Mouse (Mus musculus): ENCODE results near the gene Ltf. TPM values are rescaled to one million over a fixed set of nuclear protein-coding genes. Genes with fewer than 3 reads are reported as not detected.
A peak's percentile ranks its signal among the peaks of the same experiment; 100 is the strongest.

Gene Ltf
- polyA plus RNA-seq, 1 experiment from 2014 or later: 76.3 TPM

DNA sequence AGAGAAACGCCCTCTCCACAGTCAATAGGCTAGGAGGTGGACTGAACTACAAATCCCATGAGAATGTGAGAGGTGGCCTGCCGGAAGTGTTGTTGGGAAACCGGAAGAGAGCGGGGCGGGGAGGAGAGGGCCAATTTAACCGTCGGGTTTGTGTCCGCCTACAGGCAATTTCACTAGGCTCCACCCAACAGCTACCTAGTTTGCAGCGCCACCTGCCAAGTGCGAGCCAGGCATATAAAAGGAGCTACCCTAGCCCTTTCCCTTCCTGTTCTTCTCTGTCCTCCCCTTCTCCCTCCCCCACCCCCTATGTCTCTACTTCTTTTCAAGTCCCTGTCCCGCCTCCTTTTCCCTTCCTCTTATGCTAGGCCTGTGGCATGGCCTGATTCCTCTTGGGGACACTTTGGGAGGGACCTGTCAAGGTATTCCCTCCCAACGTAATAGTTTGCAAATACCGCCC is 24.3 kb upstream of the Ltf start:
- peak overlapping the region; percentile 37 for H3K4me3 ChIP-seq (ENCODE audit: low read depth, low read length)
- peak overlapping the region; percentile 44 for H3K4me2 ChIP-seq (replicated peaks; ENCODE audit: low read depth)
- no peaks in the 10 kb centered on the region for H3K36me3 ChIP-seq (ENCODE audit: control insufficient read depth, insufficient read depth, low read length)
- no peaks in the 10 kb centered on the region for H3K9me3 ChIP-seq (ENCODE audit: control insufficient read depth, low read length)
- WGBS: 3% methylated on average over 13 of the region's 13 CpGs
- no peaks in the 10 kb centered on the region for H3K27me3 ChIP-seq (ENCODE audit: control insufficient read depth, insufficient read depth, low read length)
- no peaks in the 10 kb centered on the region for H3K4me1 ChIP-seq (replicated peaks; ENCODE audit: control insufficient read depth, insufficient read depth)
- ATAC-seq (ENCODE audit: low FRiP score, low TSS enrichment) (peak; percentile 86), DNase-seq (ENCODE audit: low spot score) (peak; percentile 91)
- peak overlapping the region; percentile 41; the same call in 1 of the 2 replicates for H3K27ac ChIP-seq (replicated peaks)
- peak; percentile 56 for TF ChIP-seq CTCF (IDR thresholded peaks at IDR 0.05; ENCODE audit: low read depth)
- TF ChIP-seq EP300 (optimal IDR thresholded peaks at IDR 0.05): no peak
- no peak overlapping the region for H3K9ac ChIP-seq (ENCODE audit: low read length)

DNA sequence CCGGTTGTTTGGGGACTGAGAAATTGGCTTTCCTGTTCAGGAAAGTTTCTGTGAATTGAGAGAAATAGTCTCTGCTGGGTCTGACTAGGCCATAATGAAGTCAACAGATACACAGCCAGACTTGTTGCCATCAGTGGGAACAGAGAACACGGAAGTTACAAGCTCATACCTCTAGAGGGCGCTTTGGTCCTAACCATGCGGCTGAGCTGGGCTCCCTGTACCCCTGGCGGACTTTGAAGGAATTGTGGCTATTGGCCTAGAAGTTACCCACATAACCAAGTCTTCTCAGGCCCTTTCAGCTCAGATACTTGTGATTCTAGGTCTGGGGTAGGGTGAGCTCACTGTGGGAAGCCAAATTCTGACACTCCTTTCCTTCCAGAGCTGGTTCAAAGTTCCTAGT is 21.8 kb upstream of the Ltf start:
- Histone ChIP-seq H3K36me3 (ENCODE audit: control insufficient read depth, insufficient read depth, low read length) (no peaks in the 10 kb centered on the region), H3K27ac (replicated peaks) (no peak overlapping the region), H3K9me3 (ENCODE audit: control insufficient read depth, low read length) (no peaks in the 10 kb centered on the region), H3K4me1 (replicated peaks; ENCODE audit: control insufficient read depth, insufficient read depth) (no peaks in the 10 kb centered on the region), H3K4me2 (replicated peaks; ENCODE audit: low read depth) (no peak overlapping the region), H3K27me3 (ENCODE audit: control insufficient read depth, insufficient read depth, low read length) (no peaks in the 10 kb centered on the region), H3K9ac (ENCODE audit: low read length) (no peak overlapping the region), H3K4me3 (ENCODE audit: low read depth, low read length) (no peak overlapping the region)
- TF ChIP-seq CTCF (IDR thresholded peaks at IDR 0.05; ENCODE audit: low read depth) (peak; percentile 100), EP300 (optimal IDR thresholded peaks at IDR 0.05) (no peak)
- ATAC-seq (ENCODE audit: low FRiP score, low TSS enrichment): peak; percentile 67
- WGBS: 4% methylated on average over 5 of the region's 5 CpGs
- DNase-seq (ENCODE audit: low spot score): peak; percentile 77

DNA sequence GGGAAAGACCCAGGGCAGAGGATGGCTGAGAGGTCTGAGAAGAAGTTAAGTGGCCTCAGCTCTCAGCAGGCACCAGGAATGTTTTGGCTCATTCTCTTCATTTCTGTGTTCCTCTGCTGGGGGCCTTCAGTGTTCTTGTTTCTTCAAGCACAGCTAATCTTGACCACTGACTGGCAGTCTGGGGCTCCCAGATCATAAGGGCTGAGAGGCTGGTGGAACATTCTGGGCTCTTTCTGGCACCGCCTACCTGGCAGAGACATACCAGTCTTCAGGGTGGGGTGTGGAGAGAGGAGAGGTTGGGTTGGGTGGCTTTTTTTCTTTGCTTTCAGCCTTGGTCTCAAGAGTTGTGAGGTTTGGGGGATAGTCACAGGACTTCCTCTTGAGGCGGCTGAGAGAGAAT is 20.0 kb upstream of the Ltf start:
- Histone ChIP-seq H3K9me3 (ENCODE audit: control insufficient read depth, low read length) (no peaks in the 10 kb centered on the region), H3K4me3 (ENCODE audit: low read depth, low read length) (no peak overlapping the region), H3K4me1 (replicated peaks; ENCODE audit: control insufficient read depth, insufficient read depth) (no peaks in the 10 kb centered on the region), H3K4me2 (replicated peaks; ENCODE audit: low read depth) (no peak overlapping the region), H3K9ac (ENCODE audit: low read length) (no peak overlapping the region), H3K27ac (replicated peaks) (no peak overlapping the region), H3K36me3 (ENCODE audit: control insufficient read depth, insufficient read depth, low read length) (no peaks in the 10 kb centered on the region), H3K27me3 (ENCODE audit: control insufficient read depth, insufficient read depth, low read length) (no peaks in the 10 kb centered on the region)
- DNase-seq (ENCODE audit: low spot score) (no peak), ATAC-seq (ENCODE audit: low FRiP score, low TSS enrichment) (no peak)
- WGBS: 82% methylated on average over 2 of the region's 2 CpGs
- TF ChIP-seq EP300 (optimal IDR thresholded peaks at IDR 0.05) (no peak), CTCF (IDR thresholded peaks at IDR 0.05; ENCODE audit: low read depth) (no peak)

DNA sequence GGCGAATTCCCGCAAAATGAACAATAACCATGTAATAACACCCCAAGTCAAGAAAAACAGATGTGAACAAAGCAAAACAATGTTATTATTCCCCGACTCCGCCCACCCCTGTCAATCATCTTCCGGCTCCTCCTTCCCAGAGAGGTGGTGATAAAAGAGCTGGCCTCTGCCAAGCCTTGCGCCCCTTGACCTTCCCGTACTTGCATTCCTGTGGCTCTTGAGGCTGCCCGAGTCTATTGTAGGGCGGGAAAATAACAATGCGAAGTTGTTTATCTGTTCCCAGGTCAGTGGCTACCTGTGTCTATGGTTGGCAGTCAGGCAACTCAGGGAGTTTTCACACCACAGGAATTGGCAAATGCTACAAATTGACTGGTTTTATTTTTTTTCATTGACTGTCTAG is 19.2 kb upstream of the Ltf start:
- WGBS: 60% methylated on average over 10 of the region's 10 CpGs
- Histone ChIP-seq H3K9me3 (ENCODE audit: control insufficient read depth, low read length) (no peaks in the 10 kb centered on the region), H3K27me3 (ENCODE audit: control insufficient read depth, insufficient read depth, low read length) (no peaks in the 10 kb centered on the region), H3K4me1 (replicated peaks; ENCODE audit: control insufficient read depth, insufficient read depth) (no peaks in the 10 kb centered on the region), H3K4me3 (ENCODE audit: low read depth, low read length) (no peak overlapping the region), H3K9ac (ENCODE audit: low read length) (no peak overlapping the region), H3K36me3 (ENCODE audit: control insufficient read depth, insufficient read depth, low read length) (no peaks in the 10 kb centered on the region), H3K4me2 (replicated peaks; ENCODE audit: low read depth) (no peak overlapping the region), H3K27ac (replicated peaks) (no peak overlapping the region)
- DNase-seq (ENCODE audit: low spot score) (peak; percentile 52), ATAC-seq (ENCODE audit: low FRiP score, low TSS enrichment) (peak; percentile 43; the same call in 1 of the 2 replicates)
- TF ChIP-seq CTCF (IDR thresholded peaks at IDR 0.05; ENCODE audit: low read depth) (no peak), EP300 (optimal IDR thresholded peaks at IDR 0.05) (no peak)

DNA sequence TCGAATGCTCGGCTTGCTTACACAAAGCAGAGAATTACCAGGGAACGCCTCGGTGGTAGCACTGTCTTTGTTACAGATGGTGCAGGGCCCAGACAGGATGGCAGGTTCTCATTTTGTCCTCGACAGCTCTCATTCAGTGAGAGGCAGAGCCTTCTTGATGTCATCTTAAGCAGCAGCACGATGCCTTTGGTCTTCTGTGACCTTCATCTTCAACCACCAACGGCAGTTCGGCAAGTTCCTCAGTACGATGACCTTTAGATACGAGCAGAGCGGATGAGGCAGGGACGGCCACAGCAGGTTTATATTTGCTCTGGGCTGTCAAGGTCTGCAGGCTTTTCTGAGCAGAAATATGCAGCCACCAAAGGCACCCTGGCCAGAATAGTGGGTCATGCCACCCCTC is 17.4 kb upstream of the Ltf start:
- H3K4me1 ChIP-seq (replicated peaks; ENCODE audit: control insufficient read depth, insufficient read depth): no peaks in the 10 kb centered on the region
- 71% methylated on average over 12 of the region's 12 CpGs for WGBS
- no peaks in the 10 kb centered on the region for H3K36me3 ChIP-seq (ENCODE audit: control insufficient read depth, insufficient read depth, low read length)
- H3K4me2 ChIP-seq (replicated peaks; ENCODE audit: low read depth): no peak overlapping the region
- DNase-seq (ENCODE audit: low spot score) (no peak), ATAC-seq (ENCODE audit: low FRiP score, low TSS enrichment) (no peak)
- no peaks in the 10 kb centered on the region for H3K9me3 ChIP-seq (ENCODE audit: control insufficient read depth, low read length)
- H3K9ac ChIP-seq (ENCODE audit: low read length): no peak overlapping the region
- H3K27ac ChIP-seq (replicated peaks): no peak overlapping the region
- no peaks in the 10 kb centered on the region for H3K27me3 ChIP-seq (ENCODE audit: control insufficient read depth, insufficient read depth, low read length)
- no peak for TF ChIP-seq CTCF (IDR thresholded peaks at IDR 0.05; ENCODE audit: low read depth)
- TF ChIP-seq EP300 (optimal IDR thresholded peaks at IDR 0.05): no peak
- H3K4me3 ChIP-seq (ENCODE audit: low read depth, low read length): no peak overlapping the region

DNA sequence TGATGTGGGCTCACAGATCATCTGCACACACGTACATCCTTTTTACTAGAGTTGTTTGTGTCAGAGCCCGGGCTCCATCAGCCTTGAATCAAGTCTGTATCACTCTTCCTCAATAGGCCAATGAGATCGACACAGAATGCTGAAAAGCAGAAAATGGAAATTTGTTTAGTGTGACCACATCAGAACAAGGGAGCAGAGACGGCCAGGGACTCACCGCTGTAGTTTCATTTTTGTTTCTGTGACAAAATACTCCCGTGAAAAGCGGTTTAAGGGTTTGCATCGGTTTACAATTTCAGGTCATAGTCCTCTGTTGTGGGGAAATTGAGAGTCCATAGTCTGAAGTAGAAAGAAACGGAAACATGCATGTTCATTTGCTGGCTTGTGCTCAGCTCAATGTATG is 15.8 kb upstream of the Ltf start:
- no peak for ATAC-seq (ENCODE audit: low FRiP score, low TSS enrichment)
- H3K4me3 ChIP-seq (ENCODE audit: low read depth, low read length): no peak overlapping the region

More for the DNA sequence above, 15.8 kb upstream of the Ltf start:
- no peaks in the 10 kb centered on the region for H3K9me3 ChIP-seq (ENCODE audit: control insufficient read depth, low read length)
- H3K9ac ChIP-seq (ENCODE audit: low read length): no peak overlapping the region
- 87% methylated on average over 9 of the region's 9 CpGs for WGBS
- H3K27me3 ChIP-seq (ENCODE audit: control insufficient read depth, insufficient read depth, low read length): no peaks in the 10 kb centered on the region
- H3K36me3 ChIP-seq (ENCODE audit: control insufficient read depth, insufficient read depth, low read length): no peaks in the 10 kb centered on the region
- no peak overlapping the region for H3K27ac ChIP-seq (replicated peaks)
- H3K4me1 ChIP-seq (replicated peaks; ENCODE audit: control insufficient read depth, insufficient read depth): no peaks in the 10 kb centered on the region
- TF ChIP-seq EP300 (optimal IDR thresholded peaks at IDR 0.05) (no peak), CTCF (IDR thresholded peaks at IDR 0.05; ENCODE audit: low read depth) (no peak)
- no peak for DNase-seq (ENCODE audit: low spot score)
- no peak overlapping the region for H3K4me2 ChIP-seq (replicated peaks; ENCODE audit: low read depth)
